Mouse (Mus musculus): Measurements from ENCODE around the gene Rnf212. TPM values are rescaled to one million over a fixed set of nuclear protein-coding genes. Genes with fewer than 3 reads are reported as not detected.

Rnf212 gene
- polyA plus RNA-seq, 1 experiment = not detected

- H3ac ChIP-seq (ENCODE audit: control insufficient read depth, insufficient read length, low read depth) = no peak overlapping the region
- no peak overlapping the region for H3K4me3 ChIP-seq (ENCODE audit: insufficient read depth, poor library complexity, severe bottlenecking)
- H3K36me3 ChIP-seq (ENCODE audit: control insufficient read depth, insufficient read depth) = no peaks in the 10 kb centered on the region
- no peak for TF ChIP-seq USF1 (IDR thresholded peaks at IDR 0.05; ENCODE audit: low read depth)
- TF ChIP-seq CEBPB (IDR thresholded peaks at IDR 0.05; ENCODE audit: low read depth) = no peak
- TF ChIP-seq FOSL1 (IDR thresholded peaks at IDR 0.05; ENCODE audit: insufficient read depth, low read length, poor library complexity, severe bottlenecking) = no peak
- no peak for TF ChIP-seq CTCF (IDR thresholded peaks at IDR 0.05; ENCODE audit: control insufficient read depth, insufficient read depth, insufficient read length)
- TF ChIP-seq MYOD1 (IDR thresholded peaks at IDR 0.05; ENCODE audit: control insufficient read depth, insufficient read length, low read depth) = no peak
- no peak for TF ChIP-seq MYOG (IDR thresholded peaks at IDR 0.05; ENCODE audit: control insufficient read depth, extremely low read depth, insufficient read length)
- H3K79me2 ChIP-seq (ENCODE audit: control insufficient read depth, insufficient read depth) = no peaks in the 10 kb centered on the region
- H3K79me3 ChIP-seq (ENCODE audit: low read depth) = no peaks in the 10 kb centered on the region
- no peaks in the 10 kb centered on the region for H3K27me3 ChIP-seq (ENCODE audit: control insufficient read depth, insufficient read depth, insufficient read length)
Measured at GRCm38 (mm10) chr5:108708981-108709731, 65.6 kb downstream of the Rnf212 start.

- Histone ChIP-seq H3K4me3 (ENCODE audit: insufficient read depth, poor library complexity, severe bottlenecking) (no peak overlapping the region), H3K36me3 (ENCODE audit: control insufficient read depth, insufficient read depth) (no peaks in the 10 kb centered on the region), H3ac (ENCODE audit: control insufficient read depth, insufficient read length, low read depth) (no peak overlapping the region), H3K79me3 (ENCODE audit: low read depth) (no peaks in the 10 kb centered on the region), H3K27me3 (ENCODE audit: control insufficient read depth, insufficient read depth, insufficient read length) (no peaks in the 10 kb centered on the region), H3K79me2 (ENCODE audit: control insufficient read depth, insufficient read depth) (no peaks in the 10 kb centered on the region)
- no peak for TF ChIP-seq MYOG (IDR thresholded peaks at IDR 0.05; ENCODE audit: control insufficient read depth, extremely low read depth, insufficient read length)
- TF ChIP-seq CEBPB (IDR thresholded peaks at IDR 0.05; ENCODE audit: low read depth) = no peak
- no peak for TF ChIP-seq MYOD1 (IDR thresholded peaks at IDR 0.05; ENCODE audit: control insufficient read depth, insufficient read length, low read depth)
- TF ChIP-seq CTCF (IDR thresholded peaks at IDR 0.05; ENCODE audit: control insufficient read depth, insufficient read depth, insufficient read length) = no peak
- TF ChIP-seq USF1 (IDR thresholded peaks at IDR 0.05; ENCODE audit: low read depth) = no peak
- TF ChIP-seq MAX (IDR thresholded peaks at IDR 0.05) = no peak
- no peak for TF ChIP-seq FOSL1 (IDR thresholded peaks at IDR 0.05; ENCODE audit: insufficient read depth, low read length, poor library complexity, severe bottlenecking)
Measured at GRCm38 (mm10) chr5:108708419-108708818, 66.4 kb downstream of the Rnf212 start.

GRCm38 (mm10) chr5:108707758-108708157 is 67.0 kb downstream of the Rnf212 start:
- TF ChIP-seq CTCF (IDR thresholded peaks at IDR 0.05; ENCODE audit: control insufficient read depth, insufficient read depth, insufficient read length) (no peak), FOSL1 (IDR thresholded peaks at IDR 0.05; ENCODE audit: insufficient read depth, low read length, poor library complexity, severe bottlenecking) (no peak), MYOD1 (IDR thresholded peaks at IDR 0.05; ENCODE audit: control insufficient read depth, insufficient read length, low read depth) (no peak), MAX (IDR thresholded peaks at IDR 0.05) (no peak), USF1 (IDR thresholded peaks at IDR 0.05; ENCODE audit: low read depth) (no peak), MYOG (IDR thresholded peaks at IDR 0.05; ENCODE audit: control insufficient read depth, extremely low read depth, insufficient read length) (no peak), CEBPB (IDR thresholded peaks at IDR 0.05; ENCODE audit: low read depth) (no peak)
- Histone ChIP-seq H3K36me3 (ENCODE audit: control insufficient read depth, insufficient read depth) (no peaks in the 10 kb centered on the region), H3K79me2 (ENCODE audit: control insufficient read depth, insufficient read depth) (no peaks in the 10 kb centered on the region), H3K4me3 (ENCODE audit: insufficient read depth, poor library complexity, severe bottlenecking) (no peak overlapping the region), H3K79me3 (ENCODE audit: low read depth) (no peaks in the 10 kb centered on the region), H3ac (ENCODE audit: control insufficient read depth, insufficient read length, low read depth) (no peak overlapping the region), H3K27me3 (ENCODE audit: control insufficient read depth, insufficient read depth, insufficient read length) (no peaks in the 10 kb centered on the region)

DNA sequence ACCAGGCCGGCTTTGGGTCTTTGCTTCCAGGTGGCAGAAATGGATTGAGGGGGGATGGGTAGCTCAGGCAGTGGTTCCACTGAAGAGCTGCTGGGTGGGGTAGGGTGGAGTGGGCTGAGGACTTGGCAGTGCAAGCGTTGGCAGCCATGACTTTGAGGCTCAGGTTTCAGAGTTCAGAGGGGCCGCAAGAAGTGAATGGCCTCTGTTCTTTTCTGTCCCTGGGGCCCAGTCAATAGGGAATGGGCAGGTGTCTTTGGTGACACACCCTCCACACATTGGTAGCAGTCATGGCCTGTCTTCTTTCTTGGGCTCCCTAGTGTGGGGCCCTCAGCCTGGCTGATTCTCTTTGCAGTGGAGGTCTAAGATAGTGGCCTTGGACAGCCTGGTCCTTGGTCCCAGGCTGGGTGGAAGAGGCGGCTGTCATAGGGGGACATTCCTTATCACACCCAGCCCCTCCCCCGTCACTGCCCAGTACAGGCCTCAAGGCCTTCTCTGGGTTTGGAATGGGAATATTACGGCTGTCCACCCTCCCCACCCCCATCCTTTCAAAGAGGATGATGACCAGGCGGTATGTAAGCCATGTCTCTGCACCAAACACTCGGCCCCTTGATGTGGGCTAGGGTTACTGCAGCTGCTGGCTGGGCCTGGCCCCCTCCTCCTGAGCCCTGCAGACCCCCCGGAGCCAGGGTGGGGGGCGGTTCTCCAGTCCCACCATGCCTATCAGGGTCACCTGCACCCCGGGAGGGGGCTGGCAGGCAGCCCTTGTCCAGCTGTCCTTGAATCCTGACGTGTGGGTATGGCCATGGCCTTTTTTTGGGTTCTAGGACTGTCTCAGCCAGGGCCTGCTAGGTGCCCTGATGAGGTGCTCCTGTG is 70.8 kb downstream of the Rnf212 start:
- TF ChIP-seq MYOD1 (IDR thresholded peaks at IDR 0.05; ENCODE audit: control insufficient read depth, insufficient read length, low read depth) = no peak
- TF ChIP-seq CEBPB (IDR thresholded peaks at IDR 0.05; ENCODE audit: low read depth) = no peak
- TF ChIP-seq CTCF (IDR thresholded peaks at IDR 0.05; ENCODE audit: control insufficient read depth, insufficient read depth, insufficient read length) = no peak
- TF ChIP-seq FOSL1 (IDR thresholded peaks at IDR 0.05; ENCODE audit: insufficient read depth, low read length, poor library complexity, severe bottlenecking) = no peak
- no peak for TF ChIP-seq MYOG (IDR thresholded peaks at IDR 0.05; ENCODE audit: control insufficient read depth, extremely low read depth, insufficient read length)
- no peak for TF ChIP-seq USF1 (IDR thresholded peaks at IDR 0.05; ENCODE audit: low read depth)
- no peak for TF ChIP-seq MAX (IDR thresholded peaks at IDR 0.05)
- Histone ChIP-seq H3K36me3 (ENCODE audit: control insufficient read depth, insufficient read depth) (no peaks in the 10 kb centered on the region), H3K27me3 (ENCODE audit: control insufficient read depth, insufficient read depth, insufficient read length) (no peaks in the 10 kb centered on the region), H3K4me3 (ENCODE audit: insufficient read depth, poor library complexity, severe bottlenecking) (no peak overlapping the region), H3K79me3 (ENCODE audit: low read depth) (no peaks in the 10 kb centered on the region), H3ac (ENCODE audit: control insufficient read depth, insufficient read length, low read depth) (no peak overlapping the region), H3K79me2 (ENCODE audit: control insufficient read depth, insufficient read depth) (no peaks in the 10 kb centered on the region)

- no peaks in the 10 kb centered on the region for H3K27me3 ChIP-seq (ENCODE audit: control insufficient read depth, insufficient read depth, insufficient read length)
- H3K79me3 ChIP-seq (ENCODE audit: low read depth) = no peaks in the 10 kb centered on the region
- no peaks in the 10 kb centered on the region for H3K79me2 ChIP-seq (ENCODE audit: control insufficient read depth, insufficient read depth)
- H3K36me3 ChIP-seq (ENCODE audit: control insufficient read depth, insufficient read depth) = no peaks in the 10 kb centered on the region
- H3K4me3 ChIP-seq (ENCODE audit: insufficient read depth, poor library complexity, severe bottlenecking) = no peak overlapping the region
- no peak overlapping the region for H3ac ChIP-seq (ENCODE audit: control insufficient read depth, insufficient read length, low read depth)
- TF ChIP-seq MYOG (IDR thresholded peaks at IDR 0.05; ENCODE audit: control insufficient read depth, extremely low read depth, insufficient read length) (no peak), CEBPB (IDR thresholded peaks at IDR 0.05; ENCODE audit: low read depth) (no peak), USF1 (IDR thresholded peaks at IDR 0.05; ENCODE audit: low read depth) (no peak), FOSL1 (IDR thresholded peaks at IDR 0.05; ENCODE audit: insufficient read depth, low read length, poor library complexity, severe bottlenecking) (no peak), CTCF (IDR thresholded peaks at IDR 0.05; ENCODE audit: control insufficient read depth, insufficient read depth, insufficient read length) (no peak), MYOD1 (IDR thresholded peaks at IDR 0.05; ENCODE audit: control insufficient read depth, insufficient read length, low read depth) (no peak), MAX (IDR thresholded peaks at IDR 0.05) (no peak)
Measured at GRCm38 (mm10) chr5:108701341-108702021, 73.3 kb downstream of the Rnf212 start.

Data from C2C12 (cell line).